Mouse (Mus musculus): ENCODE measurements around the gene Dact1. TPM values are rescaled to one million over a fixed set of nuclear protein-coding genes. Genes with fewer than 3 reads are reported as not detected.

Dact1 gene
- polyA plus RNA-seq, 1 experiment from 2014 or later = 8.7 TPM

Other genes with a start within 250 kb of the Dact1 start
- not detected in 2 replicates for gene Tomm20l, start 198.5 kb upstream of the Dact1 start, polyA plus RNA-seq (2015; fragmentation: Nextera tagmentation; extraction: Ambion mirVana)
- 75.9 and 76.1 TPM in 2 replicates for gene Timm9, start 173.2 kb upstream of the Dact1 start, polyA plus RNA-seq (2015; fragmentation: Nextera tagmentation; extraction: Ambion mirVana)
- 8.4 and 11.3 TPM in 2 replicates for gene 2700049A03Rik, start 173.0 kb upstream of the Dact1 start, polyA plus RNA-seq (2015; fragmentation: Nextera tagmentation; extraction: Ambion mirVana)

Data from stomach, embryonic 16.5 days (tissue).